Mouse (Mus musculus): Measurements from ENCODE around the gene Akap1. TPM values are rescaled to one million over a fixed set of nuclear protein-coding genes. Genes with fewer than 3 reads are reported as not detected.

Akap1 gene
- total RNA-seq, 2 experiments from 2014 or later: 38.9 to 40.3 TPM

DNA sequence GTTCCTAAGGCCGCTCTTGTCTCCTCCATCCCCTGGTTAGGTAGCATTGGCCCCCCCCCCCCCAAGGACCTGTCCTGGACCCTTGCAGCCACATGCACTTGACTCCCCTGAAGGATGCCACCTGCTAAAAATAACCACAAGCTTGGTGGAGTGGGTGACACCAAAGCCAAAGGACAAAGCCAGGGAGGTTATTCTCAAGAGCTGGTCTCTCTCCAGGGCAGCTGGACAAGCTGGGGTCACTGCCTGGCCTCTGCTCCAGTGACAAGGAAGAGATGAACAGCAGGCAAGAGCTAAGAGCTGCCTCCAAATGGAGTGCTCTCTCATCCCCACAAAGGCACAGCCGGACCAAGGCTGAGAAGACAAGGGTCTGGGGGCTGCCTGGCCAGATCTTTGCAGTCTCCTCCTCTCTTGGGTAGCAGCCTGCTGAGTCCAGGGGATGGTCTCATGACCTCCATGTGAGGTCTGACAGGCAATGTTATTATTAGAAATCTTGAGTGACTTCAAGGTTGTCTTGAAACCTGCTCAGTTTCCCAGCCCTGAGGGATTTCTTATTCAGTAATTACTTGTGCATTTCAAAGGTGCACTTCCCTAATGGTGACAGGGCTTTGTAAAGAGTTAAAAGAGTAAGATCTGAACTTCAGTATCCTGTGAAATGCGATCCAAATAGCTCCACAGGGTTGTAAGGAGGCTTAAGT is 6.9 kb downstream of the Akap1 start:
- no peak for TF ChIP-seq CTCF (conservative IDR thresholded peaks at IDR 0.05)
- Histone ChIP-seq H3K27ac (no peak overlapping the region), H3K4me3 (no peak overlapping the region)
- DNase-seq (ENCODE audit: low spot score in 2 of 2): no peak

DNA sequence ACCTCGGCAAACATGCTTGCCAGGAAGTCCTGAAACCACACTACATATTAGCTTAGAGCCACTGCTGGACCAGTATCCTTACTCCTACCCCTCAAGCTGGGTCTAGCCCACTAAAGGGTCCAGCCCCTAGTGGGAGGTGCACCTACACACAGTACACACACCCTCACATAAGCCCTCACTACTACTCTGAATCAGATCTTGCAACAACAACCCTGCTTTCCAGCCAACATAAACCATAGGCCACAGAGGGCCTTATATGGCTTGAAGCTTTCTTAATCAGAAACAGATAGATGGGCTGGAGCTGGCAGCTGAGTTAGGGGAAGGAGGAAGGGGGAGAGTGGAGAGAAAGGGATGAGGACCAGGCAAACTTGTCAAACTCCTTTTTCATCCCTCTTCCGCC is 8.0 kb downstream of the Akap1 start:
- DNase-seq (ENCODE audit: low spot score in 2 of 2): no peak
- H3K27ac ChIP-seq: no peak overlapping the region
- TF ChIP-seq CTCF (conservative IDR thresholded peaks at IDR 0.05): no peak
- H3K4me3 ChIP-seq: no peak overlapping the region

GRCm38 (mm10) chr11:88855795-88856194 is 8.6 kb downstream of the Akap1 start:
- DNase-seq (ENCODE audit: low spot score in 2 of 2): no peak
- H3K4me3 ChIP-seq: no peak overlapping the region
- no peak for TF ChIP-seq CTCF (conservative IDR thresholded peaks at IDR 0.05)
- no peak overlapping the region for H3K27ac ChIP-seq

GRCm38 (mm10) chr11:88853588-88853987 is 10.8 kb downstream of the Akap1 start:
- no peak for DNase-seq (ENCODE audit: low spot score in 2 of 2)
- Histone ChIP-seq H3K27ac (no peak overlapping the region), H3K4me3 (no peak overlapping the region)
- no peak for TF ChIP-seq CTCF (conservative IDR thresholded peaks at IDR 0.05)

GRCm38 (mm10) chr11:88852806-88853205 is 11.6 kb downstream of the Akap1 start:
- Histone ChIP-seq H3K4me3 (no peak overlapping the region), H3K27ac (no peak overlapping the region)
- no peak for TF ChIP-seq CTCF (conservative IDR thresholded peaks at IDR 0.05)
- no peak for DNase-seq (ENCODE audit: low spot score in 2 of 2)

DNA sequence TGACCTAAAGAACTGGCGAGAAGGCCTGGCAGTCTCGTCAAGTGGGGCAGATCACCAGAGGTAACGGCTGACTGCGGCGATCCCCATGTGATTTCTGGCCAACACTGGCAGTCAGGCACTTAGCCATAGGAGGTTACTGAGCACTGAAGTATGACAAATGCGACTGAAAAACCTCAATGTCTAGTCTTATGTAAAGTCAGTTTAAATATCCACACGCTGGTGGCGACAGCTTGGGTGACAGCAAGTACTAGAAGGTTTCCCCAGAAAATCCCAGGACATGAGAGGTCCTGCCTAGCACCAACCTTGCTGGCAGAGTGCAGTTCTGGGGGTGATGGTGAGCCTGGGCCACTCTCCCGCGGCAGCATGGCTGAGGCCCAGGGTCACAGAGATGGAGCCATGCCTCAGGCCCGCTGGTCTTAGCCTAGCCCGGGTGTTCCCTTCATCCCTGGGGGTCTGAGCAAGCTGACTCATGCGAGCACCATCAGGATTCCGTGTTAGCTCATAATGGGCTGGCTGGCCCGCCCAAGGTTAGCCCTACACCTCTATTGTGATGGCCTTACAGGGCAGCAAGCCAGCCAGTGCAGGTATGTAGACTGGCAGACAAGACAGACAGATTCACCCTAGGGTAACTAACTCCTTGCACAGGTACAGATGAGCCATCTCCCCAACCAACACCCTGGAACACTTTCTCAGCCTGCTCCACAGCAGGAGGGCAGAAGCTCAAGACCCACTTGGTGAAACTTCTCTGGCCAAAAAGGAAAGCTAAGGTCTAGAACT is 13.1 kb downstream of the Akap1 start:
- Histone ChIP-seq H3K27ac (no peak overlapping the region), H3K4me3 (no peak overlapping the region)
- TF ChIP-seq CTCF (conservative IDR thresholded peaks at IDR 0.05): no peak
- no peak for DNase-seq (ENCODE audit: low spot score in 2 of 2)

DNA sequence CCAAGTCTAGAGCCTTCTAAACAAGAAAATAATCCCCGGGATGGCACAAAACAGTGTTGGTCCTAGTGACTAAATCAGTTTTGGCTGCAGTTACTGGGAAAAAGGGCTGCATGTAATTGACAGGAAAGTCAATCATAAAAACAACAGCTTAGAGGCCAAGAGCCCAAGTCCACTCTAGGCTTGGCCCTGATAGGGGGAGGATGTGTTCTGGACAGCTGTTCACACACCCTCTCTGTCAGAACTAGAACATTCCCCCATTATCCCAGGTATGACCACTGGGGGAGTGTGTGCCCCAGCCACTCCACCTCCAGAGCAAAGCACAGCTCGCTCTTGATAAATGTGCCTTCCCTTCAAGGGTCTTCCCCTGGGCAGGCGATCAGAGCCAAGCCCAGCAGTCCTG is 14.7 kb downstream of the Akap1 start:
- TF ChIP-seq CTCF (conservative IDR thresholded peaks at IDR 0.05): peak; percentile 57
- DNase-seq (ENCODE audit: low spot score in 2 of 2): no peak
- Histone ChIP-seq H3K27ac (no peak overlapping the region), H3K4me3 (no peak overlapping the region)

DNA sequence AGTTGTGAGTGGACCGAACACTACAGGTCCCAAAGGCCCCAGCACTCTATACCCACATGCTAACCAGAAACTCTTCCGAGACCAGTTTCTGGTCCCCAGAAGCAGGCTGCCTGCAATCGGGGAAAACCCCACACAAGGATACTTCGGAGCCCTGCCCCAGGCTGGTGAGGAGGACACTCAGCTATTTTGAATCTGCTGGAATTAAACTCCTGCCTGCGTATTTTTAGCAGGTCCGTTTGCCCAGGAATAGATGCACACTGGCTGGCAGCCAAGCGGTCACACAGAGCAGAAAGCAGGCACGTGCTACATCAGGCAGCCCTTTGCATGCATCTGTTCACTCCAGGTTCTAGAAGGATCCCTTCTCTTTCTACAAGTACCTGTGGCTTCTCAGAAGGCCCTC is 15.1 kb downstream of the Akap1 start:
- DNase-seq (ENCODE audit: low spot score in 2 of 2): no peak
- TF ChIP-seq CTCF (conservative IDR thresholded peaks at IDR 0.05): no peak
- Histone ChIP-seq H3K27ac (no peak overlapping the region), H3K4me3 (no peak overlapping the region)

DNA sequence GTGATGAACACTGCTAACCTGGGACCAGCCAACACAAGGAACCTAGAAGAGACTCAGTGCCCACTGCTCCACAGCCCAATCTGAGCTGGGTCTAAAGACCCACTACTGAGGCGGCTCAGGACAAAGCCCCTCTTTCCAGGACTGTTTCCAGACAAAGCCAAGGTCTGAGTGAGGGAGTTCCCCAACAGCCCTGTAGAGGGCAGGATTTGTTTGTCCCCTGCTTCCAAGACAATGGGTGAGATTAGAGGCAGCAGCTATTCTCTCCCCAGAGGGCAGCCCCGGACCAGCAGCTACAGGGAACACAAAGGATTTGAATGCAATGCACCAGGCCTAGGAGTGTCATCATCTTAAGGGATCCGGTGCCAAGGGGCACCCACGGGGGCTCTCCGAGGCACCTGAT is 15.8 kb downstream of the Akap1 start:
- no peak overlapping the region; the same call in 1 of the 2 replicates for H3K4me3 ChIP-seq
- peak; percentile 19 to 56 for DNase-seq (ENCODE audit: low spot score in 2 of 2)
- peak; percentile 92 for TF ChIP-seq CTCF (conservative IDR thresholded peaks at IDR 0.05)

DNA sequence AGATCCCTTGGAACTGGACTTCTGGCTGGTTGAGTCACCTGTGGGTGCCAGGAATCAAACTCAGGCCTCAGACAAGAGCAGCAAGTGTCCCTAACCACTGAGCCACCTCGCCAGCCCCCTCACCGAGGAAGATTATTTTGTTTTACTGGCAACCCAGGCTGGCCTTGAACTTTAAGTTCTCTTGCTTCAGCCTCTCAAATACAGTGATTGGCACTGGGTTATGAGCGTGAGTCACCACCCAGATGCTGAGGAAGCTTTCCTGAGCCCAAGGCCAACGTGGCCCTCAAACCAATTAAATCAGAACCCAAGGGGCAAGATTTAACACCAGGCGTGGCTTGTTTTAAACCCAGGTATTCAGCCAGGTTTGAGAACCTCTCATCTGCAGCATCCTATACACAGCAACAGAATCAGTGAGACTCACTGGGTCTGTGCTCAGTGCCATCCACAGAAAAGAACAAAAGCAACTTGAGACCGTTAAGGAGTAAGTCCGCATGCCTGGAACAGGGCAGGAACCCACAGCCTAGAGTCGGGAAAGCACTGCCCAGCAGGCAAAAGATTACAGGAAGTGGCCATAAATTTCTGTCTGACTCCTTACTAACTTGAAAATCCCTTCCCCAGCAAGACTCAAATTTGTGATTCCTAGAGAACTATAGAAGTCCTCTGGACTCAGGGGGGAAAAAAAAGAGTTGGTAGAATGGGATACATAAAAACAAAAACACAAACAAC is 16.9 kb downstream of the Akap1 start:
- no peak overlapping the region for H3K27ac ChIP-seq
- H3K4me3 ChIP-seq: no peak overlapping the region
- DNase-seq (ENCODE audit: low spot score in 2 of 2): no peak
- TF ChIP-seq CTCF (conservative IDR thresholded peaks at IDR 0.05): no peak

More for the DNA sequence above, 15.8 kb downstream of the Akap1 start:
- no peak overlapping the region for H3K27ac ChIP-seq

DNA sequence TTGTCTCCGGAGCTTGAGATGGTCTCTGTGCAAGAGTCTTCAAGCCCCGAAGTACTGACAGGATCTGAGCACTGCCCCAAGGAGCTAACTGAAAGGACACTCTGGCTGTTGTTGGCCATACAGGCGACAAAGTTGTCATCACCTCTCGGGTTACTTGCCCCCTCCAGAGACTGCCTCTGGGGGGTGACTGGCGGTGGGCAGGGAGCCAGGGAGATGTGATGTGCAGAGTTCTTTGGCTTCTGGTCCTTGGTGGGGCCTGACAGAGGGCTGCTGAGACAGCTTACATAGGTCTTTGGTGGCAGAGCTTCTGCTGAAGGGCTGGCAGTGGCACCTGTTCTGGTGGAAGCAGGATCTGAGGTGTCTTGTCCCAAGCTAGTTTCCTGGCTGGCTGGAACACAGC is 20.0 kb downstream of the Akap1 start:
- no peak for DNase-seq (ENCODE audit: low spot score in 2 of 2)
- TF ChIP-seq CTCF (conservative IDR thresholded peaks at IDR 0.05): no peak

DNA sequence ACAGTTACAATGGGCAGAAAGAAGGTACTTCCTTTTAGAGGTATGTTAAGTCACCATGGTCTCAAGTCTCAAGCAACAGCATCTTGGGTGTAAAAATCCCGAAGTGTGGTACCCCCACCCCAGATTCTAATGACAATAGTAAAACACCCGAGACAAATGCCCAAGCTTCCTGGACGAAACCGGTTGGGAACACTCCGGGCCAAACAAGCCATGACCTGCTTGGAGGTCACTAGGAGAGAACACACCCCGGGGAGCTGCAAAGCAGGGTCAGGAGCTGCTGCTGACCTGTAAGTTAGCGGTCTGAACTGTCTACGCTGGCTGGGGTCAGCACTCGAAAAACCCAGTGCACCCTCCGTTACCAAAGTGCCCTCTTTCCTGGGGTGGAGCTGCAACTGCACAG is 21.1 kb downstream of the Akap1 start:
- Histone ChIP-seq H3K4me3 (no peak overlapping the region), H3K27ac (no peak overlapping the region)
- TF ChIP-seq CTCF (conservative IDR thresholded peaks at IDR 0.05): no peak
- no peak for DNase-seq (ENCODE audit: low spot score in 2 of 2)

More for the DNA sequence above, 20.0 kb downstream of the Akap1 start:
- Histone ChIP-seq H3K4me3 (no peak overlapping the region), H3K27ac (no peak overlapping the region)

- H3K27ac ChIP-seq: no peak overlapping the region
- DNase-seq (ENCODE audit: low spot score in 2 of 2): no peak
- TF ChIP-seq CTCF (conservative IDR thresholded peaks at IDR 0.05): no peak
- no peak overlapping the region for H3K4me3 ChIP-seq
Measured at GRCm38 (mm10) chr11:88842315-88842975, 21.9 kb downstream of the Akap1 start.
